Mouse (Mus musculus) gastrocnemius, postnatal 36 days (tissue): ENCODE data around the gene Serpini1. TPM values are rescaled to one million over a fixed set of nuclear protein-coding genes. Genes with fewer than 3 reads are reported as not detected.
A peak's percentile ranks its signal among the peaks of the same experiment; 100 is the strongest.

ENCODE experiments used
- DNase-seq, 2 experiments: peaks; one replicate each; pipeline ENCODE4 v3.0.0; 2022
- intact Hi-C: fragments of 180-260 bp; cut with DNase I; formaldehyde crosslinking; loops from one replicate; pipeline ENCODE4 v1.15.1; 2025
- long read RNA-seq, 2 experiments: library from polyadenylated mRNA; stranded (forward); transcript quantifications; one replicate each; pipeline ENCODE4 v2.0.0; 2021
- total RNA-seq, 2 experiments: library from RNA; stranded (reverse); gene quantifications; 2 replicates each; pipeline ENCODE4 v1.2.3; 2021

Gene Serpini1
- 1 to 10 TPM in 1 of 2 experiments, under 1 TPM in 1; 0.92 to 2.1 TPM for total RNA-seq
- long read RNA-seq, experiment 1, result 0 reads
- long read RNA-seq, experiment 2, result 0 reads

DNA sequence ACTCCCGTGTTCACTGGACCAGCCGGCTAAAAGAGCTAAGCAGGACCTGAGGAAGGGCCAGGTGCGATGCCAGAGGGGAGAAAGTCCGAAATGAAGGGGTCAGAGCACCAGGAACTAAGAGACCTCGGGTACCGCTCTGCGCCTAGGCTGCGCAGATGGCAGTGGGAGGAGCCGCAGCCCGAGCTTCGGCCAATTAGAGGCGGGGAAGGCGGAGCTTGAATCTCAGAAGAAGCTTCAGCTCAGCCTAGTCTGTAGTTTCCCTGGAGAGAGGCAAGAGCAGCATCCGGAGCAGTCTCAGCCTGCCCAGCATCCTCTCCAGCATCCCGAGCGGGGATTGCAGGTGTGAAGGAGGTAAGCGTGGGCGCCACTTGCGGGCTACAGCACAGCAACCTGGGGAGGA is at the start of gene Serpini1:
Serpini1 (plus strand) TSS at position 256 of the 400 bp plus-strand sequence.
- peak in 1 of 2 experiments; percentile 78 for DNase-seq
- intact Hi-C loops, result no loop called here

GRCm38 (mm10) chr3:75517631-75518250 is 39.6 kb upstream of the Serpini1 start:
- peak; percentile 4 to 13 for DNase-seq
- intact Hi-C loops, result loop anchor here (2.0 kb wide), 1 partner anchor 299 kb away; no protein-coding TSS in a partner anchor

DNA sequence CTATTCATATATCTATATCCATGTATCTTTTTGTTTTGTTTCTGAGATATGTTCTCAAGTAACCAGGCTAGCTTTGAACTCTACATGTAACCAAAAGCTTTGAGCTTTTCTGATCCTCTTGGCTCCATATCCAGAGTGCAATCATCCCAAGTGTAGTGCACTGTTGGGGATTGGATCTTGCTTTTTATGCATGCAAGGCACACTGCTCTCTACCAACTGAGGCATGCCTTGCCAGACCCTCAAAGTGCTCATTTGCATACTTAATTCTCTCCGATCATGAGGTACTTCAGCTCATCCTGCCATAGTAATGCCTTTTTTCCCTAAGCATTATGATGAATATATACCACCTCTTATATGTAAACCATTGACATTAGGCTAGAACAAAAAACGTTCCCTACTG is 36.0 kb upstream of the Serpini1 start:
- DNase-seq, result no peak
- intact Hi-C loops, result no loop called here

DNA sequence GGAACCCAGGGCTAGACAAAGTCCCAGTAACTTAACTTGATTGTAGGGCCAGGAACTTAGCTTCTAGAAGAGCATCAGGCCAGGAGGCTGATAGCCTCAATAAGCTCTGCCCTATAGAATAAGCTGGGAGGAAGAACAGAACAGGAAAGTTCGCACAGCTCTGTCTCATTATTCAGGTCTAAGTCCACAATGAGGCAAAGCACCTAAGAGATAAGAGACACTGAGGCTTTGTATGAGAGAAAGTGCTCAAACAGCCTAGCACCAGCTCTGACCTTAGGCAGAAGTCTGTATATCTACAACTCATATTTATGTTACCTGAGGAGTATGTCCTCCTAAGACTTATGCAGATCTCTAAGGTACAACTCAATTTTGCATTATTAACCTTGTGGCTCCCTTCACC is 34.8 kb upstream of the Serpini1 start:
- intact Hi-C loops, result no loop called here
- no peak for DNase-seq

DNA sequence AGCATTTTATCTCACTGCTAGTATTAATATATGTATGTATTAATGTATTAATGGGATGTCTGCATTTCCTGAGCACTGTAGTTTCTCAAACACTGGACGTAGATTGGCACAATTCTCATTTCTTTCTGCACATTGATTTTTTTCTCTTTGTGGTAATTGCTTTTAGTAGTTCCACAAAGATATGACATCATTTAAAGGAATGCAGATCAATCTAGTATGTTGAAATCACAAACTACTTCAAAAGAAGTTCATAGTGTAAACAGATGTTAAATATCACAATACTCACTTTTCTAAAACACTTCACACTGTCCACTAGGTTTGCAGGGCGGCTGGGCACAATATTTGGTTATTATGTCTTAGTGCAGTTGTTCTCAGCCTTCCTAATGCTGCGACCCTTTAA is 26.3 kb upstream of the Serpini1 start:
- no peak for DNase-seq
- intact Hi-C loops, result no loop called here

DNA sequence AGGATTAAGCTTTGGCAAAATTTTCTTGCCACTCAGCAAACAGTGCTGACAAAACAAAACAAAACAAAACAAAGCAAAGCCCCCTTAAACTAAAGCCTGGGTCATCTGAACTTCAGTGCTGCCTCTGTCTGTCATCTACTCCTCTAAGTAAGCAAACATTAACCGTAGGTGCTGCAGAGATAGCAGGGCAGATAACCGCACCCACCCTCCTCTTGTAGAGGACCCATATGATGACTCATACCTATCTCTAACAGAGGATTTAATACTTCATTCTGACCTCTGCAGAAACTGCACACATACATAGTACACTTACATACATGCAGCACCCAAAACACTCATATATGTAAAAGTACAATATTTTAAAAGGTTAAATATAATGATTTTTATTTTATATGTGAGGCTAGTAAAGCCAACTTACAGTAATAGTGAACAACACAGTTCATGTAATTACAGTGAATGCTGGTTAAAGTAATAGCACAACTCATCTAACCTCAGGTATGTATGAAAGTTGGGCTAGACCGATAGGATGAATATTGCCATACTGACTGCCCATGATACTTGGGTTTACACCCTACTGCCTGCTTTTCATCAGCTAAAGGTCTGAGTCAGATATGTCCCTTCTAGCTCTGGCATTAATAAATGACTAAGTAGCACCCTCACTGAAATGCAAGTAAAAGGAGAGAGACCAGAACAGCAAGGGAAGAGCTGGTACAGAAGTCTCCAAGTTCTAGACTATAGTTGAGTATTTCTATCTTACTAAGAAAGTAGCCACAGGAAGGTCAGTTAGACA is 23.1 kb upstream of the Serpini1 start:
- intact Hi-C loops, result no loop called here
- DNase-seq, result no peak

GRCm38 (mm10) chr3:75541259-75541658 is 16.1 kb upstream of the Serpini1 start:
- DNase-seq, result no peak
- intact Hi-C loops, result no loop called here

GRCm38 (mm10) chr3:75542852-75543251 is 14.5 kb upstream of the Serpini1 start:
- intact Hi-C loops, result no loop called here
- DNase-seq, result no peak

DNA sequence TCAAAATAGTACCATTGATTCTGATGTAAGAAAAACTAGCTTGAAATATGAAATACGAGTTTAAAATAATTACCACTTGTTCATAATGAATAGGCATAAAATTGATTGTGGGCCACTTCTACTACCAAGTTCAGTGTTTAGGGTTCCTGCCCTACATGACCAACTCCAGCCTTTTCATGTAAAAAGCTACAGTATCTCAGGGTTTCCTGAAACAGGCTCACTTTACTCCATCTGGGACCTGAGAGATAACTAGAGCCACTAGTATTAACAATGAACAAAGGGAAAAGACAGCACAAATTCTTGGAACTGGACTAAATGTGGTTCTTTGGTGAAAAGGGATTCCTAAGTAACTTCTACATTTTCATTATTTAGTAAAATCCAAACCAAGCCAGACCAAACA is 13.1 kb upstream of the Serpini1 start:
- intact Hi-C loops, result no loop called here
- no peak for DNase-seq

DNA sequence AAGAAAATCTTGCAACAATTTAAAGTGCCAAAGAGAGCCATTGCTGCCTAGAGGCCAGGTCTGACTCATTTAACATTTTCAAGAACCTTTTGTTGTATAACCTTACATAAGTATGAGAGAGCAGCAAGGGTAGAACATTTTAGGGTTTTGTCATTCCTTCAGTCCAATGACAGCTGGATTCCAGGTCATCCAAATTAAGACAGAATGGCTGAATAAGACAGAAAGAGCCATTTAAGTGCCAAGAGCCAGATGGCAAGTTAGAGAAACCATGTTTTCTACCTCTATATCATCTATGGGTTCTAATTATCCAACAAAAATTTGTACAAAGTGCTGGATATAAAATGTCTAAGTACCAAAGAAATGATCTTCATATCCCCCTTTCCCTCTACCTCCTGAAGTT is 6.1 kb upstream of the Serpini1 start:
- intact Hi-C loops, result no loop called here
- DNase-seq, result no peak

DNA sequence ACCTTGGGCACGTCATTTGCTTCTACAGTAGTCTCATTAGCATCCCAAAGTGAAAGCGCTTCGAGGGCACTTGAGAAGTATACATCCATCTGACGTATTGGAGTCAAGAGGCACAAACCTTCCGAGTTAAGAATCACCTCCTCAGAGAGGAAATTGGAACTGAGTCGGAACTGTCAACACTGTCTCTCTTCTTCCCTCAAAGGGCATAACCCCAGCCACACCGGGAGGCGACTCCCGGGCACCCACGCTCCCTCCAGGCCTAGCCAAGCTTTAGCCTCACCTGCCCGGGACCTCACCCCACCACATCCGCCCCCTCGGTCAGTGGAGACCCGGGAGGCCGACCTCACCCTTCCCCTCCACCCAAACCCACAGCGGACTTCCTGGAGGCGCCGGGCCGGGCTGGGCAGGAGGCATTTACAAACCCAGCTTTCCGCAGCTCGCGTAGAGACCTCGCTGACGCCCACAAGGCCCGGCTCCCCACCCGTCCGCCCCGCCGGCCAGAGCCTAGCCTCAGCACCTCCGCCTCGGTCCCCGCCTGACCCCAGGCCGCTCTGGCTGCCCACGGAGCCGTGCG is 1.1 kb upstream of the Serpini1 start:
- peak in 1 of 2 experiments; percentile 10 for DNase-seq
- intact Hi-C loops, result no loop called here

DNA sequence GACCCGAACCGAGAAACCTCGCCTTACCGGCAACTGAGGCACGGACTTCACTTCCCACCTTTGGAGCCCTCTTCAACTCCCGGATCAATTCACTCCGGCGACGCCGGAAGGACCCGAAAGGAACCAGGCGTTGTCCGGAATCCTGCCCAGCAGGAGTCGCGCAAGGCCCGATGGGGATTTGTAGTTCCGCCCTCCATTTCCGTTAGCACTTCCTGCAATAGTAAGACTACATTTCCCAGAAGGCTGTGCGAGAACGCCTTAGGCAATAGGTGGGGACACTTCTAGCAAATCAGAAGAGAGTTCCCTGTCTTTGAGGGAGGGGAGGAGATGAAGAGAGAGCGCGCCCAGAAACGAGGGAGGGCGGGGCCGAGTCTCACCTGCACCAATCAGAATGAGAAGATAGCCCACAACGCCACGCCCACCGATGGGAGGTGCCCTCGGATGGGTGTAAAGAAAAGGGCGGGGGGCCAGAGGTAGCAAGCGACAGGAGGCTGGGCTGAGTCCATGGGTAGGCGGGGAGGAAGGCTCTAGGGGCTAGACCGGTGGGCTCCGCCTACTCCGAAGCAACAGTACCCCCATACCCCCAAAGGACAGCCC is 554 bp upstream of the Serpini1 start, which contains the start of gene Pdcd10:
Pdcd10 (minus strand) TSS at position 162 of the 597 bp plus-strand sequence.
- intact Hi-C loops, result no loop called here
- DNase-seq, result peak; percentile 98 to 99

- intact Hi-C loops, result no loop called here
- no peak for DNase-seq
These were observed 16.7 kb downstream of the Serpini1 start for GRCm38 (mm10) chr3:75574074-75574473.

DNA sequence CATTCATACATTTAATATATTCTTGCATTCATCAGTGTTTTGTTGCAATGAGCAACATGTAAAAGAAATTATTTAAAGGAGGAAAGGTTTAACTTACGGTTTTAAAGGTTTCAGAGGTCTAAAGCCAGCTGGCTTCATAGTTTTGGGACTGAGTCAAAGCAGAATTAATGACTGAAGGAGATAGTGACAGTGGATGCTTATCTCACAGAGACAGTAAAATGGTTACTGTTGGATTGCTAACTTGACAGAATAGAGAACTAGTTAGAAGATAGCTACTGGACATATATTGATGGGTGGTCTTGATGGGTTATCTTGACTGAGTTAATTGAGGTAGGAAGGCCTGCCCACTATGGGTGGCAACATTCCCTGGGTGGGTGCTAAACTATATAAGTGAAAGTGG is 18.2 kb downstream of the Serpini1 start:
- intact Hi-C loops, result no loop called here
- no peak for DNase-seq

DNA sequence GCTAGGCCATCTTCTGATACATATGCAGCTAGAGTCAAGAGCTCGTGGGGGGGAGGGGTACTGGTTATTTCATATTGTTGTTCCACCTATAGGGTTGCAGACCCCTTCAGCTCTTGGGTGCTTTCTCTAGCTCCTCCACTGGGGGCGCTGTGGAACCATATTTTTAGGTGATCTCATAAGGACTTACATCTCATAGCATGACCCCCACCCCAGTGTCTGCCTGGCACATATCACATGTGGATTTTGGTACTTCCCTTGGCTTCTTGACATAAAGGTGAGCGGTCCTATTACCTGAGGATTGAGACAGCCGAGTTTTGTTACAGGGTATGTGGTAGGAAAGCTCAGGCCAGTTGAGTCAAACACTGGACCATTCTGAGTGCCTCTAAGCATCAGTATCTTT is 22.0 kb downstream of the Serpini1 start:
- DNase-seq, result no peak
- intact Hi-C loops, result no loop called here

DNA sequence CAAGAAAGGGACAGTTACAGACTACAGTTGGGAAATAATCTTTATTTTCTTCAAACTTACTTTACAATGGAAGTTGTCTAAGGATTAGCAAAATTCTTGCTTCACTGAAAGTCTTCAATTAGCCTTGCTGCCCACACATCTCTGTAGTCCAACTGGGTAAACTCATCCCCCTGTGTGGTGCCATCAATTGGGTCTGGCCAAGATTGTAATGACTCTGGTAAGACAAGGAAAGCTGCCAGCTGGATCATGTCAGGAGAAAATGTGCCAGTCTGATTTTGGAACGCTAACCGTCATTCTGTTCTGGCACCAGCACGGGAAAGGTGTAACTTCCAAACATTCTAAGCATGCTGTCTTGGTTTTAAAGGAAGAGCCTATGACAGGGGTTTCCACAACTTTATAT is 25.9 kb downstream of the Serpini1 start:
- no peak for DNase-seq
- intact Hi-C loops, result no loop called here

- no peak for DNase-seq
- intact Hi-C loops, result no loop called here
These were observed 27.6 kb downstream of the Serpini1 start for GRCm38 (mm10) chr3:75584898-75585297.

DNA sequence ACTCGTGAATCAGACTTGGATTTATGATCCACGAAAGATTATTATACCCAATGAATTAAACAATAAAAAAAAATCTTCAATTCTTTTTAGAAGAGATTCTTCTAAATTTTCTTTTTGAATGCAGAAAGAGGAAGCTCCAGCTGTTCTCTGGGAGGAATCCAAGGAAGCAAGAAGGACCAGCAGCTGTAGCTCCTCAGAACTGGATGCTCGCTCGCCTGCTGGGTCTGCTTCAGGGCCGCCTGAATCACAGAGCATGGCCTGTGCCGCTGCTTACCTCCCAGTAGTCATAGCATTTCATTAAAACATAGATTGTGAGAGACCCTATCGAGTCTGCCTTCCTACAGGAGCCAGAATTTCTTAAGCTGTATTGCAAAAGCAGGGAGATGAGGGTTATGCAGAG is 53.7 kb downstream of the Serpini1 start:
- intact Hi-C loops, result no loop called here
- no peak for DNase-seq

- no peak for DNase-seq
- intact Hi-C loops, result no loop called here
These were observed 67.3 kb downstream of the Serpini1 start for GRCm38 (mm10) chr3:75624627-75625026.

DNA sequence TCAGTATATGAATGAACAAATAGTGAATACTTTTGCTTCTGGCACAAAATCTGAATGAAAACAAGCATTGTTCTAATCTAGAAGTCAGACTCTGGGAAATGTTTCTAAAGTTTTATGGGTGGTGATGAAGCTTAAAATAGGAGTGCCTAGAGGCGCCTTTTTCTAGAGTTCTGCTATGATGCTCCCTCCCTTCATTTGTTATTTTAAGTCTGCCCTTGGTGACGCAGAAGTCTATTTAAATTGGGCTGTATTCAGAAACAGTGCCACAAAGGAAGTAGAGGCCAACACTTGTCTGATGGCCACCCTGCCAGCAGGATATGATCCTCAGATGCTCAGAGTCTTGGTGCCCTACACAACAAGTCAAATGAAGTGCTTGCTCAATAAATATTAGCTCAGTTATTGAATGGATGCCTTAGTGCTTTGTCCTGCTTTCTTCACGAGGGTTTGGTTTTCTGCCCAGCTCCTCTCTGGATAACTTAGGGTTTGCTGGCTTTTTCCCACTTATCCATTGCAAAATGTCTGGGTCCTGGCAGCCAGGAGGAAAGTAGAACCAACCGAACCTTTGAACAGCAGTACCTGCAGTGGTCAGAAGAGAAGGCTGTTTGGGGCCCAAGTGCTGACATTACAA is 73.8 kb downstream of the Serpini1 start:
- DNase-seq, result no peak
- intact Hi-C loops, result no loop called here

GRCm38 (mm10) chr3:75633221-75633620 is 75.9 kb downstream of the Serpini1 start:
- intact Hi-C loops, result no loop called here
- no peak for DNase-seq
